Mouse (Mus musculus): ENCODE measurements around the gene Klhl5. TPM values are rescaled to one million over a fixed set of nuclear protein-coding genes. Genes with fewer than 3 reads are reported as not detected.

Gene Klhl5
- total RNA-seq (2021): 10 to 100 TPM; 12.0 to 13.8 TPM
- long read RNA-seq, experiment 1, transcript Klhl5-204 (11 exons, 3,149 nt): major isoform, 18 of 23 reads
- long read RNA-seq, experiment 1, partial matches to known transcripts: 2 of 23 reads
- long read RNA-seq, experiment 1, other reads (novel, unspliced or antisense): 3 of 23 reads
- long read RNA-seq, experiment 2, transcript Klhl5-204 (11 exons, 3,149 nt): major isoform, 6 of 10 reads
- long read RNA-seq, experiment 2, partial matches to known transcripts: 0 of 10 reads
- long read RNA-seq, experiment 2, other reads (novel, unspliced or antisense): 4 of 10 reads

DNA sequence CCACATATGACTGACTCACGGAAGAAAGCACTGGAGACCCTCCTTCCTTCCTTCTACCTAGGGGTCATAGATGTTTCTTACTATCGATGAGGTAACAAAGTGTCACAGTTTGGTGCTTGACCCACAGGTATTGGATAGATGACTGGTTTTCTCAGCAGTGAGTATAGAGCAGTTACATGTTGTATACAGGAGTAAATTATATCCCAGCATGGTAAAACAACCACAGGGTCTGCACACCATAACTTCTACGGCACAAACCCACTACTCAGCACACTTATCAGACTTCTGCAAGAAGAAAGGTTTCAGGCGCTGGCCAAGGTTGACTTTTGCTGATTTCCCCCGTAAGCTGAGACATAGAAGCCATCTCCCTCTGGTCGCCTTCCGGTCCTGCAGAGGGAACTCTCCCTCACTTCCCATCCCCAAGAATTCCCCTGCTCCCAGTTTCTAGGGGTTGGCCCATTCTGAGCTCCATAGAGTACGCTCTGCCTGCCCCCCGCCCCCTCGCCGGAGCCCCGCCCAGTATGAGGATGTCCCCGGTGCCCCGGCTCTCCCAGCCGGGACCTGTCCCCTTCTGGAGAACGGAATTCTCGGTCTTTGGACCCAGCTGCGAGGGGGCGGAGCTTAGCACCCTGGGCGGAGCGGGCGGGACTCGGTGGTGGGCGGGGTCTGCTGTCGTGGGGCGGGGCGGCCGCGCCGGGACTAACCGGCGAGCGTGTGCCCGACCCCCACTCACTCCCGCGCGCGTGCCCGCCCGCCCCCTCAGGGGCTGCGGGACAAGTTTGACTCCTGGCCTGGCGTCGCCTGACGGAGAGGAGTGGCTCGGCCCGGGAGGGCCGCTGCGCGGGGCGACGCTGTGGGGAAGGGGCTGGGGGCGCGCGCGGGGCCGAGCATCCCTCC, at the start of gene Klhl5:
Gene Klhl5 (plus strand): TSS at position 664 of the 897 bp plus-strand sequence.
- DNase-seq: peak; percentile 92 to 93

DNA sequence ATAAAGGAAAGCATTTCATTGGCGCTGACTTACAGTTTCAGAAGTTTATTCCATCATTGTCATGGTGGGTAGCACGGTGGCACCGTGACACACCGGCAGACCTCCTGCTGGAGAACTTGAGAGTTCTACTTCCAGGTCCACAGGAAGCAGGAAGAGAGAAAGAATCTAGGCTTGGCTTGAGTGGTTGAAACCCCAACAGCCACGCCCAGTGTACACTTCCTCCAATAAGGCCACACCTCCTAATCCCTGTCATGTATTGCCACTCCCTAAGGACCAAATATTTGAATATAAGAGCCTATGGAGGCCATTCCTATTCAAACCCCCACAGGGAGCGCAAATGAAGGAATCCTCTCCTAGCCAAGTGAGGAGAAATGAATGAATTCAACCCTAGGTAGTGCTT, 49.7 kb upstream of the Klhl5 start:
- no peak for DNase-seq

DNA sequence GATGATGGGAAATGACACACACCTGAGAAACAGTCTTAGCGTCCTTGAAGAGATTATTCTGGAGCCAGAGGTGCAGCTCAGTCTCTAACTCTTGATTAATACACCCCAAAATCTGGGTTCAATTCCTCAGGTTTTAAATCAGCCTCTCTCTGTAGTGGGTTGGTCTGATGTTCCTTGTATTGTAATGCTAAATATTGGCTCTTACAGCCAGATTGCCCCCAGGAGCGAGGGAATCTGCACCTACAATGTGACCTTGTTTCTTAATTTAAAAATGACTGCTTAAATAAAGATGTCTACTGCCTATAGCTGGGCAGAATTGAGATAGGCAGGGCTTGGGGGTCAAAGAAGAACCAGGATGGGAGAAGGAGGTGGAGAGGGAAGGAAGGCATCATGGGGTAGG, 47.5 kb upstream of the Klhl5 start:
- DNase-seq: no peak

DNA sequence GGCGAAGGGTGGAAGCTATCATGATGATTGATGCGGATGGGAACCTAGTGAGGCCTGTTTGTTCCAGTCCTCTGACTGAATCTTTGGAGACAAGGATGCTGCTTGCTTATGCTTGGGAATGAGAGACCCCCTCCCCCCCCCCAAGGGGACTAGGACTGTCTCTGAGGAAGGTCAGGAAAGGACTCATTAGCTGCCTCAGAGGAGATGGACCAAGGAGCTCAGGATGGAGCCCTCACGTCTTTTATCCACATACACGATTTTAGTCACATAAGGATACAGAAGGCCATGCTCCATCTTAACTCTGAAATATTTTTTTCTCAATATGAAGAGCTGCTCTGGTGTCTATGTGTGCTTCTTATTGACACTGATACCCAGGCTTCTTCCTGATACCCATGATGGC, 45.1 kb upstream of the Klhl5 start:
- no peak for DNase-seq

DNA sequence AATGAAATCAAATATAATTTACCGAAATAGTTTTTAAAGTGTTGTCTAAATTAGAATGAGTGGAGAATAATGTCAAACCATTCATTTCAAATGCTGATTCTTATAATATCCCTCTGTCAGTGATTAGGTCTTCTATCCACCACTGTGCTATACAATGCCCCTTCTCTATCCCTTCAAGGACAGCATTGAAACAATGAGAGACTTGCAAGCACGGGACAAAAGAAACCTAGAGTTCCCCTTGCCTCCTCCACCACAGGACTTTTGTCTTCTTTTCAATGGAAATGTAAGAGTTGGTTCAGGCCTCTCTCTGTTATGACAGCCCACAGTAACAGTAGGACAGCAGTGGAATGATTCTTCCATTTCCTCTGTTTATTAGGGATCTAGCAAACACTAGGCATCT, 44.1 kb upstream of the Klhl5 start:
- DNase-seq: no peak

DNA sequence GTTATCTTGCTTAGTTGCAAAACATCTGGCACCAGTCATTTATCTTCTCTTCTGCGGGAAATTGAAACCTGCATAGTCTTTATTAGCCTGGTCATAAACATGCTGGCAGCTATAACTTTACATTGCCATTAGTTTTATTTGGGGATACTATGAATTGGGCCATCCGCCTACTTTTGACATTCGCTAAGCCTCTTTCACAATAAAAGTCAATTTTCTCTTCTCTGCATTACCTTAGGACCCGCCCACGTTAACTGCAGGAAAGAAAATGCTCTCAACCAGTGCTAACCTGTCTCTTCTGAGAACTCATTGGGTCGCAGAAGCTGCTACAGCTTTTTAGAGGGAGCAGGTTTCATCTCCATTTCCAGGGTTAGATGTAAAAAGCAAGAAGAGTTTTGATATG, 39.2 kb upstream of the Klhl5 start:
- DNase-seq: no peak

DNA sequence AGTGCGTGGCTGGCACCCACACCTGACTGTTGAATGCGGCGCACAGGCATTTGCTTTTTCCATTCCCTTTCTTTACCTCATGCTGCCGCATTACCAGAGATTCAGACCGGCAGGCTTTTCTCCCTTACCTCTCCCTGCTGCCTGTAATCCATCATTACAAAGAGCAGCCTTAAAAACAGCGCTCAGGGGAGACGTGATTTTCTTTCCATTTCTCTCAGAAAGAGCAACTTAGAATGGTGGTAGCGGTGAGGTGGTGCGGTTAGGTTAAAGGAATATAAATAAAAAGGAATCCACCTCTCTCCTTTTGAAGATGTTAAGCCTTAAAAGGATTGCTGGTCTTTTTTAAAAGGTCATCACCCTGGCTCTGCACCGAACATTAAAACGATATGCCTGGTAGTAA, 37.5 kb upstream of the Klhl5 start:
- DNase-seq: no peak

DNA sequence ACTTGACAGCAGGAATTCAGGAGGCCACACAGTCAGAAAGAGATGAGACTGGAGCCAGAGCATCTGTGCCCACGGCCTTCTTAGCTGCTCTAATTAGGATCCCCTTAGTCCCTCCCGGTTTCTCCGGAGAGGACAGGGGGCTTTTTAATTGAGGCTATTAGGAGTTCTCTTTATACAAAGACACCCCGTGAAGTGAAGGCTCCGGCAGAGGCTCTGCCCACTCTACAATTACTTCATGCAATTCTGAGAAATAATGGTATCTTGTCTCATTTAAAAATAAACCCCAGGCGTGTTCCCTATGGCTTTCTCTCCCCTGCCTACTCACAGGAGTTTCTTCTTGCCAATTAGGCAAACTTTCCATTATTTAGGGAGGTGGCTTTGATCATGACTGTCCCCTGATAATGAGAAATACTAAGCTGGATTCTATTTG, 35.6 kb upstream of the Klhl5 start:
- no peak for DNase-seq

DNA sequence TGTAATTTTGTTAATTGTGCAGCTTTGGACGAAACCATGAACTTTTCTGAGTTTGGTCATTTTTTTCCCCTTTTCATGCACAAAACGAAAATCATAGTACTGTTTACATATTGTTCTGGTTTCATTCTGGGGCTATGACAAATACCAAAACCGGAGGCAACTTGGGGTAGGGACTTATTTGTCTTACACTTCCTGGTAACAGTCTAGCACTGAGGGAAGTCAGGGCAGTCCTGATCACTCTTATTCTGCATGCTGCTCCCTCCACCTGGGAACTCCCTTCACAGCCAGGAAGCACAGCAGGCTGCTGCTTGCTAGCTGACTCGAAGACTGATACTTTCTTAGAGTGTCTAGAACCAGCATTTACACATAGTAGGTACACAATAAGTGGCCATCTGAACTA, 34.1 kb upstream of the Klhl5 start:
- DNase-seq: no peak

DNA sequence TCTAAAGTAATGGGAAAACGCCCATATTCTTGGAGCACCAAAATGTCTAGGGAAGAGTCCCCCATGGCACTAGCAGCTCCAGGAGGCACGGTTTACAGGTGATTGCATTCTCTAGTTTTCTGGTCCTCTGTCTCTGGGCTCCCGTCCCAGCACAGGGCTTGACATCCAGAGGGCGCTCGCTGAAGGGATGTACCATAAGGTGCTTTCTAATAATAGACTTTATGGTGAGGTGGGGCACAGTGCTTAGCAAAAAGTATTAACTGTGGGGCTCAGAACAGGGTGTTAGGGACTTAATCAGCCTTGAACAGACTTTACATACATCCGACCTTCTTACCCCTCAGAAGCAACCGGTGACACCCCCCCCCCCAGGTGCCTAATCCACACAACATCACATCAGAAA, 32.6 kb upstream of the Klhl5 start:
- DNase-seq: peak; percentile 28 to 64

DNA sequence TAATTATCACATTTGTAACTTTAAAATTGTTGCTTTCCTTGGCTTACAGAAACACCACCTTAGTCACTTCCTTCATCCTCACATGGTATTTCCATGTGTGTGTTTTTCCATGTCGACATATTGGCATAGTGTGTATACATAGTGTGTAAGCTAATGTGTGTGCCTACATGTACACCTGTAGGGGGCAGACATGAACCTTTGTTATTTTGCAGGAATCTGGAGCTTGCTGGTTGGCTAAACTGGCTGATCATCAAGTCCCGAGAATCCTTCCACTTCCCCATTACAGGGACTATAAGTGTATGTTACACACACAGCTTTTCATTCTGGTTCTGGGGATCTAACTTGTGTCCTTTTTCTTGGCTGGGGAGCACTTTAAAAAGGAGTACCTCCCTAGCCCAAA, 31.3 kb upstream of the Klhl5 start:
- DNase-seq: peak in 1 of 2 experiments; percentile 26

DNA sequence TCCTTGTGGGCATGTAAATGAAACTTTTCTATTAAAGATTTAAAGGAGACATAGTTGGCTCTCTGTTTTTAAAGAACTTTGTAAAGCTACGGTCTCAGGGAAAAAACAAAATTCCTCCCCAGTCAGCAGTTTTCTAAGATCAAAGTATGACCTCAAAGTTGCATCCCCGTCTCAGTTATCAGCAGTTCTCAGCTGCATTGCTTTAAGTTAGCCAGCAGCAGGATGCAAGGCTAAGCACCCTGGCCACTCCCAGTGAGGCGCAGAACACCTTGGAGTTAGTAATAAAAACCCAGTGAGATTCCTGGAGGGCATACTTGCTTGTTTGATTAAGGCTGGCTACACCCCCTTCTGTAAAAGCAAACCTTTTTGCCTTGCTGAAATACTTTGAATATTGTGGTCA, 30.6 kb upstream of the Klhl5 start:
- no peak for DNase-seq

DNA sequence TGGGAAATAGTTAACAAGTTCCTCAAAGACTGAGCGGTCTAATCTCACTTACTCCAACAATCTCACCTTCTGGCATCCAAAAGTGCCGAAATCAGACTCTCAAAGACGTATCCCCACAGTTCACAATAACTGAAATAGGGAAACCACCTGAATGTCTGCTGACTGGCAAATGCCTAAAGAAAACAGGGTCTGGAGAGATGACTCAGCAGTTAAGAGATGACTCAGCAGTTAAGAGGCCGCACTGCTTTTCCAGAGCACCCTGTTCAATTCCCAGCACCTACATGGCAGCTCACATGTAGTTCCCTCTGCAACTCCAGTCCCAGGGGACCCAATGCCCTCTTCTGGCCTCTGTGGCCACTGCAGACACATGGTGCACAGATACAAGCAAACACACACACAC, 29.3 kb upstream of the Klhl5 start:
- DNase-seq: no peak

DNA sequence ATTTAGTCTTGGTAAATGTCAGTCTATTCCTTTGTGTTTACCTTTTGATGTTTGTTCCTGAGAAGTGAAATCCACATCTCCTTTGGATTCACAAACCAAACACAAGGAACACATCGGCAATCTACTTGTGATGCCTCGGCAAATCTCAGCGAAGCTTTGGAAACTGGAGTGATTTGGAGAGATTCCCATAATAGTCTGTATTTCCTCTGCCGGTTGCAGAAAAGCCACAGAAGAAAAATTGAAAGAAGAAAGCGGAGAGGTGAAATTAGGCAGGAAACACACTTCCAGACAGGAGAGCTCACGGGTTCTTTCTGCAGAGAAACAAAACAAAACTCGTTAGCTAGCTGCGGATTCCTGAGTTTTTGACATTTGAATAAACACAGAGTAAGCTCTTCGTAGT, 27.5 kb upstream of the Klhl5 start:
- DNase-seq: peak; percentile 10 to 32

DNA sequence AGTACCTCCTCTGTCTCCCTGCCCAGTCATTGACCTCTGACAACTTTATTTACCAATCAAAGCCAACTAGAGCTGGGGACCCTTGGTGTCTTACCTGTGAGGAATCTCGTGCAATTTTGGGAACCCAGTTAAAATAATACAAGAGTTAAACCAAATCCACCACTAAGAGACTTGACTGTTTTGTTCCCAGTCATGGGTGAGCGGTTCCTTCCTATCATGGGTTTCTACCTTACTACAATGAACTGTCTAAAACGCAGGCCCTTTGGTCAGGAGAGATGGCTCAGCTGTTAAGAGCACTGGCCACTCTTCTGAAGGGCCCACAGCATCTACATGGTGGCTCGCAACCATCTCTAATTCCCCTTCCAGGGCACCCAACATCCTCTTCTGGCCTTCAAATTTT, 25.5 kb upstream of the Klhl5 start:
- DNase-seq: no peak

DNA sequence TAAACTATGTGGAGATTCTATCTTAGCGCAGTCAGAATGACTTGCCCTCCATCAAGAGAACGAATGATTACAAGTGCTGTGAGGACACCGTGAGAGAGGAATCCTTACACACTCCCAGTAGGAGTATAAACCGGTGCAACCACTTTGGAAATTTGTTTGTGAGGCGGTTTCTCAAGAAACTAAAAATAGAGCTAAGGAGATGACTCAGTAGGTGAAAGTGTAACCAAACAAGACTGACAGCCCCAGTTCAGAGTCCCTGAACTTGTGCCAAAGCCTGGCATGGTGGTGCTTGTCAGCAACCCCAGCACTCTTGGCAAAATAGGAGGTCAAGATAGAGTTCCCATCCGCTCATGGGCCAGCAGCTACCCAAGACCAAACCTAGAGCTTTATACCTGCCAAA, 20.8 kb upstream of the Klhl5 start:
- peak; percentile 67 to 77 for DNase-seq

DNA sequence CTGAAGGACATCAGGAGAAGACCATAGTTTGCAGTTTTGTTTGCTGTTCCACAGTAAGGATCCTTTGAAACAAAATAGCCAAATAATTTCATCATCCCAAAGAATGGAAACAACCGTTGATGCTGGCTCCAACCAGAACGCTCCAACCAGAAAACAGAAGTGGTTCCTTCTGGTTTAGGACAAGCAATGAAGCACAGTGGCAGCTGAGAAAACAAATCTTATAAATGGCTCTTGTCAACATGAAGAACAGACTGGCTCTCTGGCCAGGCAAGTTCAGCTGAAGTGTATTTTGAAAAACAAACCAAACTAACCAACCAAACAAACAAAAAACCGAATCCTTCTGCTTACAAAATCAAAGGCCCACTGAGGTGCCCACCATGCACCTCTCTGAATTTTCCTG, 17.6 kb upstream of the Klhl5 start:
- DNase-seq: no peak

DNA sequence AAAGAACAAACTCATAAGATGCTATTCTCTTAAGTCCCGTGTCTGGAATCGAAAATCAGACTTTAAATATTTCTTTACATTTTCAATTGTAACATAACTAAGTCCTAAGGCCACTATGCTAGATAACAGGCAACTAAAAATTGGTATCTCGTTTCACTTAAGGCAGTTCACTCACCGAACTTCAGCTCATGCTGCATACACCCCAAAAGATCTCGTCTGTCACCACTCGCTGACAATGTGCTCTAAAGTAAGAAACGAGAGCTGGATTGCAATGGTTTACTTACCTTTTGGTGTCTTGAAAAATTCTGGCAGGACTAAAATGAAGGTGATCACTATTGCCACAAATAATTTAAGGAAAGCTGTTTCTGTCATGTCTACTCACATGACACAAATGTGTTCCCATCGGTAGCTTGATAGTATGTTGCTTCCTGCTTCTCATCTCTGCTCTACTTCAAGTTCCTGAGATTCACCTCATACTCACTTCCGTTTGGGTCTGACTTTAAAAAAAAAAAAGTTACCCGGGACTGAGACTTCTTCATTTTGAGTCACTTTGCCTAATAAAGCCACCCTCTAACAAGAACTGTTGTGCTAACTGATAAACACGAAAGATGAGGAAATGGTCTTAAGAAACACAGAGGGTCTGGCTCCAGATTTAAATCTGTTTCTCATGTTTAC, 16.0 kb upstream of the Klhl5 start:
- DNase-seq: no peak

DNA sequence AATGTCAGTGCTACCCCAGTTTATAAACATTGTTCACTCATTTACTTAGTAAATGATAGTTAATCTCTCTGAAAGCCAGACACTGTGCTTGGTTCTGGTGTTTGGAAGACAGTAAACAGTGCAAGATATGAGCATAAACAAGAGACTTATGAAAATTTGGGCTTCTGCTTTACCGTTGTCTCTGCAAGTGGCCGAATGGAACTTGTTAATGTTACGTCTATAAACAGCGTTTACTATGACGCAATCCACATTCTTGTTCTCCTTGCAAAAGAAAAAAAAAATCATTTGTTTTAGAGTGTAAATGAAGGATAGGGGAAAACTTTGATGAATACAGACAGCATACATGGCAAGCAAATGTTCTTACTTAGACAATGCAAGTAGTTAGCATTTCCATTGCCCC, 15.4 kb upstream of the Klhl5 start, which contains the start of gene Tmem156:
Gene Tmem156 (minus strand): TSS at position 212 of the 400 bp plus-strand sequence.
- DNase-seq: no peak

DNA sequence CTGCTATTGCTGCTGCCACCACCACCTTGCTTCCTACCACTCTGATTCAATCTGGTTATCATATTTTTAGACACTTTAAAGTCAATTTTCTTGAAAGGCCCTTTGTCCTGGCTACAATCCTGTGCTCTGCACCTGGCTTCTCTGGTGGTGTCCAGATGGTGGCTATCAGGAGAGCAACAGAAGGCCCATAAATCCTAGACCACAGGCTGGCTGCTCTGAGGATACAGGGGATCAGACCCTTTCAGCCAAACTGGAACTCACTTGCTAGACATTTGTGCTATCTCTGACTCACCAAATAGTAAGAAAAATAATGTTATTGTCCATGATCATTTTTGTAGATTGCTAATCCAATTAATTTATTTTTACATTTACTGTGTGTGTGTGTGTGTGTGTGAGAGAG, 13.6 kb upstream of the Klhl5 start:
- no peak for DNase-seq

DNA sequence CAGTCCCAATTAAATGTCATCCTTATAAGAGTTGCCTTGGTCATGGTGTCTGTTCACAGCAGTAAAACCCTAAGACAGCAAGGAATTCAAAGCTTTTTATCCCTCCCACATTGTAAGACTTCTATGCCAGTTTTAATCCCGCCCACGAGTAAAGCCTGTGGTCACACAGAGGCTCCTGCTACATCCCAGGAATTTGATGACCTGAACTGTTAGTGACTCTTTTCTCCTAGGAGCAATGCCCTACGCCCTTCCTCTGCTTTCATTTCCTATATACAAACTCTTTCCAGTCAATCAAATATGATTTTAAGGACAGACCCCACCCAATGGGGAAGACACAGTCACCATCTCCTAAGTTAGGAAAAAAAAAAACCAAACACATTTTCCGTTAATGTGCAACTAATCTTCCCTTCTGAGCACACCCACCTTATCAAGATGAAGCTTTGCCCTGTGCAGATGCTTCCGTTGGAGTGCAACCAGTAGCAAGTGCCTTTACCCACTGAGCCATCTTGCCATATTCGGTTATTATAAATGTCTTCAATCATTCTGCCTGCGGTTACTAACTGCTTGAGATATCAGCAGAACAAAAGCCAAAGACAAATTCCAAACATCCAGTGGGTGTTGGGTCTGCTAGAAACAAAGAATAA, 12.3 kb upstream of the Klhl5 start:
- no peak for DNase-seq

DNA sequence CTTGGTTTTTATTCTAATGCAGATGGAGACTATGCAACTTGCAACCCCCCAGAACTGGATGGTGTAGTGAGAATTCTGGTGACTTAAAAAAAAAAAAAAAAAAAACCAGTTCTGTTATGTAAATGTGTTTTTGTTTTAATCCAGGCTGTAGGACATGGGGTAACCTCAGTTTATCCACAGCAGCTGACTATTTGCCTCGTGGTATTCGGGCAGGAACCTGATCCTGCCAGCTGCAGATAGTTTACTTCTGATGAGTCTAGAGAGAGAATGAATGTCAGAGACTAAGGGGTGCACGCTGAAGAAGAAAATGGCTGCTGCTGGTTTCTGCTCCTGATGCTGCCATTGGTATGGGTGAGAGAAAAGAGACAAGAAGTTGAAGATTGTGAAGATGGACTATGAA, 11.3 kb upstream of the Klhl5 start:
- DNase-seq: no peak

DNA sequence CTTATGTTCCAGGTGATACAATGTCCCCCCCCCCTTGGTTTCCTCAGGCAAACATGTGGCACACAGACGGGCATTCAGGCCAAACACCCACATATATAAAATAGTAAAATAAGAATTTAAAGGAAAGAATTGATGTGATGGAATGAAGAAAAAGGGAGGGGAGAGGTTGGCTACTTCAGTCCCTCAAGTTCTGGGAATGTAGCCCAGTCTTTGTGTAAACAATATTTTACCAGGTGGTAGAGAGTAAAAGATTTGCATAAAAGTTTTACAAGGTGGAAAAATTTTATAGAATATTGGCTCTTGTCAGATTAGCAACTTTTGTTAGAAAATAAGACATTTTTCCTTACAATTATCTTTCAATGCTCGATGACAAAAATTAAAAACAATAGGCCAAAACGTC, 10.5 kb upstream of the Klhl5 start:
- DNase-seq: no peak

All from heart, adult 18-20 months (tissue).